Mouse (Mus musculus): ENCODE data around the gene Tmem184b.

The Tmem184b gene

DNA sequence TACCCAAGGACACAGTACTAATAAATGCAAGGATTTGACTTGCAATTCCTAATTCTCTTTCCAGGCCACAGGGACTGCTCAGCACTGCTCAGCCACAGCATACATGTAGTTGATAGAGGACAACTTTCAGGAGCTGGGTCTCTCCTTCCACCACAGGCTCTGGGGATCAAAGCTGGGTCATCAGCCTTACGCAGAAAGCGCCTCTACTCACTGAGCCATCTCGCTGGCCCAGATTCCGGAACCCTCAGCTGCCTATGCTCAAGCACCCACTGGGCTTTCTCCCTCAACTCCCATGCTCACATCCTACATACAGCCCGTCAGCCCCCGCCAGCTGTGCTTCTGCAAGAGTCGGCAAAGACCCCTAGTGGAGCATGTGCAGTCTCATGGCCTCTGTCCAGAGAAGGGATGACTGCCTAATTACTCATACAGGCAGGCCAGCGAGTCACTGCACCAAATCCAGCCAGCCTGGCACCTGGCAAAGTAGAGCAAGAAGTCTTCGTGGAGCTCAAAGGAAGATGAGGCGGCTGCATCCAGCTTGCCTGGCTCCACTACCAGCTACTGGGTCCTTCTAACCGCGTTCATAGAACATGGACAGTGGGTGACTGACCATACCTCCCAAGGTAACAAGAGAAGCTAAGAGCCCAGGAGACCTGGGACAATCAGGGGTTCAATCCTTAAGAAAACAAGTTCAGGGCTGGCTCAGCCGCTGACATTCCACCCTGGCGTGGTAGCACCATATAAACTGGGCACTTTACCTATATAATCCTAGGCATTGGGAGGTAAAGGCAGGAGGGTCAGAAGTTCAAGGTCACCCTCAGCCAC lies 3.9 kb downstream of the Tmem184b start:
- DNase-seq (ENCODE audit: low spot score): no peak

DNA sequence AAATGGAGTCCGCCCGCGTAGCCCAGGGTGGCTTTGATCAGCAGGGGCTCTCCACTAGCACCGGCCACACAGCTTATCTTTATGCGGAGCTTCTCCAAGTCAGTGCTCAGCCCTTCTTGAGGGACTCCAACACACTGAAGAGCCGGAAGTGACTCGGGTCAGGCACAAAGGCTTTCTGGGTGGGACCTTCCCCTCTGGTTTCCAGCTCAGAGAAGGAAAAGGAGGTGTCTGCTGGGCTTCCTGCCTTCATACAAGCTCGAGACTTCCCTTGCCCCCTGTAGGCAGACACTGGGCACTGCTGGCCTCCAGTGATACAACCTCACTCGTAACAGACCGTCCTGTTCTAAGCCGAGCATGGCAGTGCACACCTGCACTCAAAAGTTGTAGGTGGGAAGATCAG lies 6.6 kb downstream of the Tmem184b start:
- no peak for DNase-seq (ENCODE audit: low spot score)

DNA sequence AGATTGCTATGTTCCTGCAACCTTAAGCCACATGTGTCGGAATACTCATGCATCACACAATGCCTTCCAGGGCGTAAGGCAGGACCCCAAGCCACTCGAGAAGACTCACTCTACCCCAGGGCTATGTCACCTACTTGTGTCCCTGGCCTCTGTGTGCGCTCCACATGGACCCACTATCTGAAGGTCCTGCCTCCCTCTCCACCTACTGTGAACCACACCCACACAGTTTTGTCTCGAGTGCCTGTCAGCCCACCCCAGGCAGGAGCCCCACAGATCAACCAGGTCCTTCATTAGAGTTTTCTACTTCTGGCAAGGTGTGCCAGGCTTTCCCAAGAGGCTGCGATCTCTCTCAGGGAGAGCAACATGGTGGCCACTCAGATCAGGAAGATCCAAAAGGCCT lies 8.1 kb downstream of the Tmem184b start:
- DNase-seq (ENCODE audit: low spot score): no peak

- DNase-seq (ENCODE audit: low spot score): no peak
Measured at GRCm38 (mm10) chr15:79394842-79395241, 8.5 kb downstream of the Tmem184b start.

DNA sequence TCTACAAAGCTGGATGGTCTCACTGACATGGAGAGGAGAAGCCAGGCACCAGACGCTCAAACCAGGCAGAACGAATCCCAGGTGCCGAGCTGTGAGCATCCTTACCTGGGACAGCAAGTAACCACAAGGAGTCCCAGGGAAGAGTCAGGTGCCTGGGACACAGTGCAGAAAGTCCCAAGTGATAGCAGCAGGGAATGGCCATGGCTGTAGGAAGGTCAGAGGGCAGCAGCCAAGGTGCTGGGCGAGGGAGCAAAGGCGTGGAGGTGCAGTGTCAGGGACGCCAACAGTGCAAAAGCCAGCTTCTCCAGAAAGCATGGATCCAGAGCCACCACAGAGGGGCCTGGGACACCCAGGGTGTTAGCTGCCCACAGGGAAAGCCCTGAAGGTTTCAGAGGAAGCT lies 10.3 kb downstream of the Tmem184b start:
- no peak for DNase-seq (ENCODE audit: low spot score)

GRCm38 (mm10) chr15:79392527-79392926 lies 10.8 kb downstream of the Tmem184b start:
- no peak for DNase-seq (ENCODE audit: low spot score)

GRCm38 (mm10) chr15:79391447-79392093 lies 11.8 kb downstream of the Tmem184b start:
- peak; percentile 94 for DNase-seq (ENCODE audit: low spot score)

DNA sequence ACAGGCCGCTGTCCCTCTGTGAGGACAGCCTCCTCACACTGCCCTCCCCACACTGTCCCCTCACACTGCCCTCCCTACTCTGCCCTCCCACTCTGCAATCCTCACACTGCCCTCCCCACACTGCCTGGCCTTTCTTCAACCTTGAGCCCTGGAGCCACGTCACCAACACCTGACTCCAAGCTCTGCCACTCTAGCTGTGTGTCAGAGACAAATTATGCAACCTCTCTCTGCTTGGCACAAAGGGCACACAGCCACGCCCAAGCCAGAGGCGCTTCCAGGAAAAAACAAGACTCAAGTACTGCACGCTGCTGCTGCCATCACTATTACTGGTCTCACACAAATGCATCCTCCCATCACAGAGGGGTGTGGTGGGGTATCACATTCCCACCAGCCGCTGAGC lies 12.9 kb downstream of the Tmem184b start:
- peak; percentile 88 for DNase-seq (ENCODE audit: low spot score)

- DNase-seq (ENCODE audit: low spot score): no peak
Measured at GRCm38 (mm10) chr15:79388171-79388570, 15.2 kb downstream of the Tmem184b start.

DNA sequence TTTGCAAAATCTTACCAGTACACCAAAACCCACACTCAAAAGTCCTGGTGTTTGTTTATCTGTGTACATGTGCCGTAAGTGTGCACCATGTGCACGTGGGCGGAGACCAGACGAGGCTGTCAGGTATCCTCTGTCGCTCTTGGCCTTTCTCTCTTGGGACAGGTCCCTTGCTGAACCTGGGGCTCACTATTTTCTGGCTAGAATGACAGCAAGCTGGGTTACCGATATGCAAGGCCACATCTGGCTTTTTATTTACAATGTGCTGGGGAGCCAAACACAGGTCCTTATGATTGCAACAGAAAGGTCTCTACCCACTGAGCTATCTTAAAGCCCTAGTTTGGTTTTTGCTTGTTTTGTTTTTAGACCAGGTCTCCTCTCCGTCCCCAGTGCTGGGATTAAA lies 15.8 kb downstream of the Tmem184b start:
- no peak for DNase-seq (ENCODE audit: low spot score)

- peak; percentile 60 for DNase-seq (ENCODE audit: low spot score)
Measured at GRCm38 (mm10) chr15:79387081-79387480, 16.3 kb downstream of the Tmem184b start.

- no peak for DNase-seq (ENCODE audit: low spot score)
Measured at GRCm38 (mm10) chr15:79381644-79382043, 21.7 kb downstream of the Tmem184b start.

GRCm38 (mm10) chr15:79380468-79381444 lies 22.6 kb downstream of the Tmem184b start:
- peak; percentile 49 for DNase-seq (ENCODE audit: low spot score)

DNA sequence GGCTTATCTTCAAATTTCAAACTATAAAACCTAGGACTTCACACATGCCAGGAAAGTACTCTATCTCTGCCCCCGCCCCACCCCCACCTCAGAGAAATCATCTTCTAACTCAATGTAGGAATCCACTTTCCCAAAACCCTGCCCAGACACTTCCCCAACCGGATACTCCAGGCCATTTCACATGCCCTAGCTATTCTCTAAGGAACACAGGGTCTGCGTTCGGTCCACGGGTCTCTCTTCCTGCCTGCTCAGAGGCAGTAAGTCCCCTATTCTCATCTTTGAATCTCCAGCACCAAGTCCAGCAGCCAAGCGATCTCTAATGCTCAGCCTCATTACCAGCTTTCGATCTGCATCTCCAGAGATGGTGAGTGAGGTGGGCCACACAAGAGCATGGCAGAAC lies 23.7 kb downstream of the Tmem184b start:
- DNase-seq (ENCODE audit: low spot score): no peak

DNA sequence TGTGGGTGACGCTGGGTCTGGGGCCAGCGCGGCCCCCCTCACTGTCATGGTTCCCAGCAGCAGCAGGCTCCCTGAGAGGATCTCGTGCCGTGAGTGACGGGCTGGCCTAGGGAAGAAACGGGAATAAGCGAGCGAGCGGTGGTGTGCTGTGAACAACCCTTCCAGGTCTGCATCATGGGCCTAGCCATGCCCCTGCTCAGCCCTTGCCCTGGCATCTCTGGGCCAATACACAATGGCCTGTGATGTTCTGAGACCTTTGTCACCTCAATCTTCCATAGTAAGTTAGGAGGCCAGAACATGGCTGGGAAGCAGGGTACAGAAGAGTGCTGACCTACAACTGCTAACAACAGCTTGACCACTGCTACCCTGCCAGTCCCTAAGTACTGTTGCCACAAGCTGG lies 24.8 kb downstream of the Tmem184b start:
- no peak for DNase-seq (ENCODE audit: low spot score)

DNA sequence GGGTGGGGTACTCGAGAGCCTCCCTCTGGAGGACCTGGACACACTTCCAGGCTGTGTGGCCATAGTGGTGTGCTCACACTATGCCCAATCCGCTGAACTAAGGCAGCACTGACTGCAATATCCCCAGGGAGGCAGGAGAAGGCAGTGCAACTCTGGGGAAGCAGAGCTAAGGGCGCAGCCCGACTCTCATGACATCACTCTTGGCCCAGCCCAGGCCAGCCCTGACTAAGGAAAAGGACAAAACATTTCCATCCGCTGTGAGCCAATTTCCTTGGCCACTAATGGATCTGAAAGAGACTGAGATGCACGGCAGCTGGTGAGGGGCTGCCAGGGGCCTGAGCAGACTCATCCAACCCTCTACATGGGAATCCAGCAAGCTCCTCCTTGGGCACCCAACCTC lies 25.7 kb downstream of the Tmem184b start:
- peak; percentile 97 for DNase-seq (ENCODE audit: low spot score)

GRCm38 (mm10) chr15:79374760-79375159 lies 28.6 kb downstream of the Tmem184b start:
- no peak for DNase-seq (ENCODE audit: low spot score)

DNA sequence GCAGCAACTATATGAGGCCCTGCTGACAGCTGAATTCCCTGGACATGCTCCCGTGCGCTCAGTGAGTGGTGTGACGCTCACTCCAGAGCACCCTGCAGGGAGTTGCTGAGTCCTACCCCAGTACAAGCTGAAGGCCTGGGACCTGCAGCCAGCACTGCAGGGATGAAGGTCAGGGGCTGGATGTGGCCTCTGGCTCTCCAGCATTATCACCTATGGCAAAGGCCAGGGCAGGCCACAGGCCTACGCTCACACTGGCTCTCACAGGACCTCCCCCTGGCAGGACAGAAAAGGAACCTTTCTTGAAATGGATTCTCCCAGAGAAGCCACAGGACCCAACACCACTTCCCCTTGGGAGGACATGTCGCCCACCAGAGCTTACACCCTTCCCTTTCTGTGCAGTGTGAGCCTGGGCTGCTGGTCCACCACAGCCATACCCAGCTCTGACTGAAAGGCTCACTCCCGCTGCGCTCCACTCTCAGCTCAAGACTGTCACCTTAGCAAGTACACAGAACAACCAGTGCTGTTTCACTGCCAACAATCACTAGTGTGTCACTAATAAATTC lies 33.0 kb downstream of the Tmem184b start:
- no peak for DNase-seq (ENCODE audit: low spot score)

- DNase-seq (ENCODE audit: low spot score): no peak
Measured at GRCm38 (mm10) chr15:79369452-79370280, 33.7 kb downstream of the Tmem184b start.

DNA sequence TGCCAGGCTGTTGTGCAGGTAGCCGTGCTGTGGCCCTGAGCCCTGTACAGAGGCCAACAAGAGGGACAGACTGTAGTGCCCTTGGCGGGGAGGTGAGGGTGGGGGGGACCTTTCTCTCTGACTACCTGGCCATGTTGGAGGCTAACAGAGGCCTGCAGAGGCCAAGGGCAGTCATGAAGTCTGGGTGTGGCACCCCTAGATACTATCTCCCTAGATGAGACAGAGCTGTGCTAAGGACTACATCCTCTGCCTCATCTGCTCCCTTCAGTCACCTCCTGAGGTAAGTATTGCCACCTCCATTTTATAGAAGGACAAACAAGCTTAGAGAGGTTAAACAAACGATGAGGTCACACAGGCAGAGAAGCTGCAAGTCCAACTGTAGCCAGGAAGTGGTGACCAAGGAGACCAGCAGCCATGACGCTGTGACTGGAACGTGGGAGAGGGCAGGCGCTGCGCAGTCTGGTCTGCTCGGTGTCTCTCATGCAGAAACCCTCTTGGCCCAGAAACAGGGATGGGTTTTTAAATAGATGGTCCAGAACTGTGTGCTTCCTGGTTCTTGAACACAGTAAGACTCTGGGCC lies 34.4 kb downstream of the Tmem184b start:
- no peak for DNase-seq (ENCODE audit: low spot score)

DNA sequence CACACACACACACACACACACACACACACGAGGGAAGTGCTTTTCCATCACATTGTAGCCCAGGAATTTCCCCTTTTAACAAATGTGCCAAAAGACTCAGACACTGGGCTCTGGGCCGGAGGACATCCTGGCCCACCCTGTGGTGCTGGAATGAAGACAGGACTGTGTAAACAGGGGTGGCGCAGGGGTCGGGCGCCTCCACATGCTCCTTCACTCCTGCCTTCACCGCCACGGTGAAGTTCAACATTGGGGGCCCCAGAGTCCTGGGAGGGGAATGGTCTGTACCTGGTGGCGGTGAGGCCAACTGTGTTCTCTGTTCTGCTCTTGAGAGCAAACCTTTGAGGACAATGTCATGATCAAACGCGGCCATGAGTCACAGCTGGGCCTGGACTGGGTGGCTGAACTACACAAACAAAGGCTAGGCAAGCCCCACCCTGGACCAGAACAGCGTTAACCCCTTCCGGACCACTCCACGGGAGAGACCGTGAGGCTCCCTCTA lies 35.0 kb downstream of the Tmem184b start:
- no peak for DNase-seq (ENCODE audit: low spot score)

Measured in adipocyte (in vitro differentiated cells).